Mouse (Mus musculus) liver, embryonic 11.5 days (tissue): ENCODE data around the gene Fam120c. TPM values are rescaled to one million over a fixed set of nuclear protein-coding genes. Genes with fewer than 3 reads are reported as not detected.
"Not testable (repeated sequence)": the region's sequence is repeated elsewhere in the genome, so short reads cannot be mapped to it uniquely, and the experiment has no call there.

Experiments
- ATAC-seq: fragments of 200-750 bp; cut with Nextera tagmentation; replicated peaks from 2 replicates; pipeline ENCODE4 v1.8.0; 2017; ENCODE audit warnings: moderate number of reproducible peaks, mild to moderate bottlenecking, moderate TSS enrichment, moderate library complexity; ENCODE audit not compliant: low FRiP score
- DNase-seq: peaks from one replicate; pipeline ENCODE4 v3.0.0-alpha.2; 2017; ENCODE audit warnings: low spot score
- H3K27ac ChIP-seq: fragments of 300-500 bp; sonication (generic); 2 replicates; pipeline ENCODE4 v1.5.1; 2014; ENCODE audit warnings: mild to moderate bottlenecking, low read depth, low read length, control low read depth
- H3K27me3 ChIP-seq: fragments of 300-500 bp; sonication (generic); replicated peaks from 2 replicates; pipeline ENCODE4 v1.6.1; 2014; ENCODE audit warnings: low read length, mixed read lengths; ENCODE audit not compliant: control insufficient read depth, insufficient read depth
- H3K36me3 ChIP-seq: fragments of 300-500 bp; sonication (generic); 2 replicates; pipeline ENCODE4 v1.6.1; 2014; ENCODE audit warnings: mild to moderate bottlenecking, low read length, moderate library complexity, mixed read lengths; ENCODE audit not compliant: control insufficient read depth, insufficient read depth
- H3K4me1 ChIP-seq: fragments of 300-500 bp; sonication (generic); replicated peaks from 2 replicates; pipeline ENCODE4 v1.6.1; 2014; ENCODE audit warnings: low read length, mixed read lengths; ENCODE audit not compliant: control insufficient read depth, insufficient read depth
- H3K4me2 ChIP-seq: fragments of 300-500 bp; sonication (generic); 2 replicates; pipeline ENCODE4 v1.6.1; 2014; ENCODE audit warnings: mild to moderate bottlenecking, control low read depth, moderate library complexity
- H3K4me3 ChIP-seq: fragments of 300-500 bp; sonication (generic); 2 replicates; pipeline ENCODE4 v1.5.1; 2014; ENCODE audit warnings: low read depth, low read length, control low read depth
- H3K9ac ChIP-seq: fragments of 300-500 bp; sonication (generic); 2 replicates; pipeline ENCODE4 v1.6.1; 2014; ENCODE audit warnings: low read depth, low read length, control low read depth
- H3K9me3 ChIP-seq: fragments of 300-500 bp; sonication (generic); 2 replicates; pipeline ENCODE4 v1.6.1; 2016; ENCODE audit warnings: low read length, inconsistent platforms, mixed read lengths; ENCODE audit not compliant: control insufficient read depth
- WGBS: fragments of 180-500 bp; shearing (Covaris S2); extraction: QIAGEN DNeasy Blood & Tissue Kit; methylation state at CpG from one replicate; pipeline ENCODE4 v1.1.7; 2014; 5-methylcytosine and 5-hydroxymethylcytosine counted together
- polyA plus RNA-seq: library from polyadenylated mRNA; unstranded; fragments of >200 nt; fragmentation: Nextera tagmentation; extraction: Ambion mirVana; gene quantifications from 2 replicates; pipeline ENCODE4 v1.2.1, GENCODE M21; 2014

Gene Fam120c
- polyA plus RNA-seq, 1 experiment from 2014 or later = 2.0 TPM

GRCm38 (mm10) chrX:151349322-151349721, 5.3 kb downstream of the Fam120c start:
- no peaks in the 10 kb centered on the region; the same call in 1 of the 2 replicates for H3K4me1 ChIP-seq
- H3K9me3 ChIP-seq = no peaks in the 10 kb centered on the region
- no peak overlapping the region for H3K9ac ChIP-seq
- DNase-seq (no peak), ATAC-seq (no peak)
- H3K27ac ChIP-seq = no peak overlapping the region
- H3K36me3 ChIP-seq = no peaks in the 10 kb centered on the region
- WGBS = 93% methylated on average over 5 of the region's 5 CpGs
- peaks cover 3% of the 10 kb centered on the region; the same call in 1 of the 2 replicates for H3K27me3 ChIP-seq
- no peak overlapping the region for H3K4me3 ChIP-seq
- no peak overlapping the region for H3K4me2 ChIP-seq

- Histone ChIP-seq H3K4me1 (no peaks in the 10 kb centered on the region), H3K9me3 (no peaks in the 10 kb centered on the region), H3K27me3 (no peaks in the 10 kb centered on the region), H3K9ac (no peak overlapping the region), H3K4me2 (no peak overlapping the region), H3K36me3 (no peaks in the 10 kb centered on the region), H3K4me3 (no peak overlapping the region), H3K27ac (no peak overlapping the region)
- WGBS = 87% methylated on average over 10 of the region's 10 CpGs
- DNase-seq (no peak), ATAC-seq (no peak)
Measured at GRCm38 (mm10) chrX:151418801-151419200, 74.8 kb downstream of the Fam120c start.

GRCm38 (mm10) chrX:151420791-151421190, 76.8 kb downstream of the Fam120c start:
- no peak for DNase-seq
- H3K4me3 ChIP-seq = no peak overlapping the region
- H3K27me3 ChIP-seq = no peaks in the 10 kb centered on the region
- no peaks in the 10 kb centered on the region for H3K9me3 ChIP-seq
- H3K4me1 ChIP-seq = no peaks in the 10 kb centered on the region
- H3K27ac ChIP-seq = no peak overlapping the region
- no peak overlapping the region for H3K9ac ChIP-seq
- no peak overlapping the region for H3K4me2 ChIP-seq
- WGBS = 58% methylated on average over 1 of the region's 1 CpGs
- H3K36me3 ChIP-seq = no peaks in the 10 kb centered on the region
- no peak for ATAC-seq

GRCm38 (mm10) chrX:151443637-151444036, 99.7 kb downstream of the Fam120c start:
- peak; percentile 70 for ATAC-seq
- H3K4me2 ChIP-seq = no peak overlapping the region
- H3K27me3 ChIP-seq = no peaks in the 10 kb centered on the region
- H3K9me3 ChIP-seq = no peaks in the 10 kb centered on the region
- H3K4me1 ChIP-seq = no peaks in the 10 kb centered on the region
- H3K27ac ChIP-seq = no peak overlapping the region
- H3K9ac ChIP-seq = no peak overlapping the region
- no peak for DNase-seq
- no peak overlapping the region for H3K4me3 ChIP-seq
- H3K36me3 ChIP-seq = no peaks in the 10 kb centered on the region

GRCm38 (mm10) chrX:151444189-151444588, 100.2 kb downstream of the Fam120c start:
- no peak for ATAC-seq
- no peaks in the 10 kb centered on the region for H3K27me3 ChIP-seq
- no peak overlapping the region for H3K9ac ChIP-seq
- H3K4me2 ChIP-seq = no peak overlapping the region
- no peak for DNase-seq
- WGBS = 77% methylated on average over 1 of the region's 1 CpGs
- no peak overlapping the region for H3K4me3 ChIP-seq
- no peak overlapping the region for H3K27ac ChIP-seq
- no peaks in the 10 kb centered on the region for H3K9me3 ChIP-seq
- H3K36me3 ChIP-seq = no peaks in the 10 kb centered on the region
- no peaks in the 10 kb centered on the region for H3K4me1 ChIP-seq

GRCm38 (mm10) chrX:151488128-151488527, 144.2 kb downstream of the Fam120c start:
- no peaks in the 10 kb centered on the region for H3K36me3 ChIP-seq
- H3K4me1 ChIP-seq = no peaks in the 10 kb centered on the region
- H3K9ac ChIP-seq = no peak overlapping the region
- ATAC-seq = no peak
- no peak overlapping the region for H3K4me3 ChIP-seq
- H3K27ac ChIP-seq = no peak overlapping the region
- no peak for DNase-seq
- H3K4me2 ChIP-seq = no peak overlapping the region
- H3K9me3 ChIP-seq = no peaks in the 10 kb centered on the region
- H3K27me3 ChIP-seq = no peaks in the 10 kb centered on the region; the same call in 1 of the 2 replicates
- 75% methylated on average over 3 of the region's 3 CpGs for WGBS

- not testable (repeated sequence) for H3K36me3 ChIP-seq, H3K4me2 ChIP-seq, H3K27me3 ChIP-seq, ATAC-seq, H3K9ac ChIP-seq, H3K4me3 ChIP-seq, H3K4me1 ChIP-seq, H3K9me3 ChIP-seq, DNase-seq, H3K27ac ChIP-seq
- WGBS = 79% methylated on average over 4 of the region's 4 CpGs
Measured at GRCm38 (mm10) chrX:151493269-151493668, 149.3 kb downstream of the Fam120c start.

GRCm38 (mm10) chrX:151496596-151496995, 152.6 kb downstream of the Fam120c start:
- Histone ChIP-seq H3K27ac (no peak overlapping the region), H3K4me2 (no peak overlapping the region), H3K4me3 (no peak overlapping the region), H3K9ac (no peak overlapping the region), H3K27me3 (no peaks in the 10 kb centered on the region), H3K36me3 (no peaks in the 10 kb centered on the region), H3K4me1 (no peaks in the 10 kb centered on the region), H3K9me3 (no peaks in the 10 kb centered on the region)
- no peak for DNase-seq
- no peak for ATAC-seq
- WGBS = 64% methylated on average over 1 of the region's 1 CpGs

GRCm38 (mm10) chrX:151508536-151508935, 164.6 kb downstream of the Fam120c start:
- no peak overlapping the region for H3K4me3 ChIP-seq
- DNase-seq = no peak

More at GRCm38 (mm10) chrX:151508536-151508935, 164.6 kb downstream of the Fam120c start:
- Histone ChIP-seq H3K27me3 (no peaks in the 10 kb centered on the region), H3K4me2 (no peak overlapping the region), H3K36me3 (no peaks in the 10 kb centered on the region), H3K9ac (no peak overlapping the region), H3K4me1 (no peaks in the 10 kb centered on the region), H3K27ac (no peak overlapping the region), H3K9me3 (no peaks in the 10 kb centered on the region)
- ATAC-seq = no peak
